Mouse (Mus musculus): Measurements from ENCODE around the gene Wdr38. TPM values are rescaled to one million over a fixed set of nuclear protein-coding genes. Genes with fewer than 3 reads are reported as not detected.

Wdr38 gene
- 1.3 and 1.6 TPM in 2 replicates for polyA plus RNA-seq (2012; rRNA removed)

DNA sequence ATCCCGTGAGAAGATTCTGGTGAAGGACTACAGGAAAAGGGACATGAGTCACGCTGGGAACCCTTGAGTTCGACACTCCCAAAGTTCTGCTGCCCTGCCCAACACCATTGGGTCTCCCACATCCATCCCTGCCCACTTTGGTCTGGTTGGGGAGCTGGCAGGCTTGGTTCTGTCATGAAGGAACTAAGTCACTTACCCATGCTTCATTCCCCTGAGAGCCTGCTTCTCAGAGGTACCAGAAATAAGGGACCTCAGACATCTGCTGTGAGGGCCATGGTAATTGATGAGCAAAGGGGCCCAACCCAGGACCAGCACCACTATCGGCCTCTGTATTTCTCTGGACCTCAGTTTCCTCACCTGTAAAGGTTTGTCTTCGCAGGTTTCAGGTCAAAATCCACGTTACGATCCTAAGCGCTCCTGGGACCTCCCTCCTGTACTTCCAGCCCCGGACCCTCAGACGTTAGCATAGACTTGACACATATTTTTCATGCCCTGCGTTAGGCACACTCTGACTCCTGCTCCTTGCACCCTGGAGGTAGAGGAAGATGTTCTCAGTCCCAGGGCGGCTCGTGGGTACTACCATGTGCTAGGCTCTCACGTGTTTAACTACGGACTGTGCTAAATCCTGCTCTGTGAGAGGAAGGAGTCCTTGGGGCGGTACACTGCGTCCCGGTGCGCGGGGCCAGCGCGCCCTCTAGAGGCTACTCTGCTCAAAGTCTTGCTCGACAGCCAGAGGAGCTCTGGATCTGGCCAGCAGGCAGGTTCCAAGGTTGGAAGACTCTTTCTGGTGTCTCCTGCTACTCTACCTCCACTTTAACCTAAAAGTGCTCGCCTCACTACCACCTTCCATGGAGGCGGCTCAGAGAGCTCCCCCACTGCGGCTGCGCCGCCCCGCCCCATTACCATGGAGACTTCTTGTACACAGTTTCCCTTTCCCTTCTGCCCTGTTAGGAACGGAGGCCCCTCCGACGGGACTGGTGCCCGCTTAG is at the start of gene Wdr38:
TSS of gene Wdr38 (plus strand) at position 91 of the 989 bp plus-strand sequence.
- H3K4me3 ChIP-seq (ENCODE audit: control insufficient read depth, insufficient read depth, low read length) = peak within 1 kb of the TSS; percentile 49
- H3K36me3 ChIP-seq (ENCODE audit: control insufficient read depth, insufficient read depth, low read length) = peaks cover 22% of the 10 kb centered on the region
- H3K4me1 ChIP-seq (replicated peaks; ENCODE audit: control insufficient read depth, insufficient read depth, low read length) = peaks cover 5% of the 10 kb centered on the region
- peak; percentile 85 for DNase-seq
- WGBS = 15% methylated on average over 33 of the region's 33 CpGs
- TF ChIP-seq POLR2A (IDR thresholded peaks at IDR 0.05; ENCODE audit: control insufficient read depth, extremely low read depth, insufficient read depth, low read length, poor library complexity) (no peak), CTCF (IDR thresholded peaks at IDR 0.05; ENCODE audit: borderline replicate concordance, control insufficient read depth, extremely low read depth, insufficient read depth, low read length, poor library complexity) (peak; percentile 100)
- H3K27ac ChIP-seq (ENCODE audit: control insufficient read depth, insufficient read depth, low read length) = no peak within 1 kb of the TSS
- H3K27me3 ChIP-seq (ENCODE audit: control insufficient read depth, insufficient read depth, low read length) = no peaks in the 10 kb centered on the region

DNA sequence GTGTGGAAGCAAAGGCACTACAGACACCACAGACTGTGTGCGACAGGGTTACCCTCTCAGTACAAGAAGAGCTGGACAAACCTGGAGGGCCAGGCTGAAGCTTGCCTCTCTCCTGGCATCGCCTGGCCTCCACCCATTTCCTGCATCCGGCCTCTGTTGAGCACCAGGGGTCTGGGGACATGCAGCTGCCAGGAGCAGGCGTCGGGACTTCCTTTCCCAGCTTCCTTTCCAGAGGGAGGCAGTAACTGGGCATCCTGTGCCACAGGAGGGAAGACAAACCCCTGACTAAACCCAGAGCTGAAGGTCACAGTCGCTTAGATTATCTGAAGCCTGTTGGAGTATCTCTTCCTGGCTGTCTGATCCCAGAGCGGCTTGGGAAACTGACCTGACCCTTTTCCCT is 49.7 kb upstream of the Wdr38 start:
- TF ChIP-seq CTCF (IDR thresholded peaks at IDR 0.05; ENCODE audit: borderline replicate concordance, control insufficient read depth, extremely low read depth, insufficient read depth, low read length, poor library complexity) (no peak), POLR2A (IDR thresholded peaks at IDR 0.05; ENCODE audit: control insufficient read depth, extremely low read depth, insufficient read depth, low read length, poor library complexity) (no peak)
- 42% methylated on average over 7 of the region's 7 CpGs for WGBS
- Histone ChIP-seq H3K4me3 (ENCODE audit: control insufficient read depth, insufficient read depth, low read length) (no peak overlapping the region), H3K27me3 (ENCODE audit: control insufficient read depth, insufficient read depth, low read length) (no peaks in the 10 kb centered on the region), H3K4me1 (replicated peaks; ENCODE audit: control insufficient read depth, insufficient read depth, low read length) (no peaks in the 10 kb centered on the region), H3K36me3 (ENCODE audit: control insufficient read depth, insufficient read depth, low read length) (no peaks in the 10 kb centered on the region), H3K27ac (ENCODE audit: control insufficient read depth, insufficient read depth, low read length) (no peak overlapping the region)
- no peak for DNase-seq

DNA sequence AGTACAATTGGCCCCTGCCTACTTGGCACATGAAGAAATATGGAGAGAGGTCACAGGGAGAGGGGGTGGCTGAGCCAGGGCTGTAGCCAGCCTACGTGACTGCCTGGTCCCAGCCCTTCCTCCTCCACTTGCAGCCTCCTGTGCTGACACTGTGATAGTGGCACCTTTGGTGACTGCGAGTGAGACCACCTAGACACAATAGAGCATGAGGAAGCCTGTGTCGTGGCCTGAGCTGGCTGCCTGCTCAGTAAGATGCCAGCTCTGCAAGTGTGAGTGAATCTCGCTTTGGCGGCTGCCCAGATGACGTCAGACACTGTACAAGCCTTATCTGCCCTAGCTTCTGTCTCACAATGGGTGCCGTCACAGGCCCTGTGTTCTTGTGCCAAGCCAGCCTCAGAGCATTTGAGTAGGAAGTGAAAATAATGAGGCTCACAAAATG is 47.0 kb upstream of the Wdr38 start:
- H3K4me3 ChIP-seq (ENCODE audit: control insufficient read depth, insufficient read depth, low read length) = no peak overlapping the region
- no peak for TF ChIP-seq CTCF (IDR thresholded peaks at IDR 0.05; ENCODE audit: borderline replicate concordance, control insufficient read depth, extremely low read depth, insufficient read depth, low read length, poor library complexity)
- no peak for TF ChIP-seq POLR2A (IDR thresholded peaks at IDR 0.05; ENCODE audit: control insufficient read depth, extremely low read depth, insufficient read depth, low read length, poor library complexity)
- 86% methylated on average over 7 of the region's 7 CpGs for WGBS
- H3K27me3 ChIP-seq (ENCODE audit: control insufficient read depth, insufficient read depth, low read length) = no peaks in the 10 kb centered on the region
- H3K36me3 ChIP-seq (ENCODE audit: control insufficient read depth, insufficient read depth, low read length) = no peaks in the 10 kb centered on the region
- H3K27ac ChIP-seq (ENCODE audit: control insufficient read depth, insufficient read depth, low read length) = no peak overlapping the region
- no peak for DNase-seq
- H3K4me1 ChIP-seq (replicated peaks; ENCODE audit: control insufficient read depth, insufficient read depth, low read length) = no peaks in the 10 kb centered on the region

DNA sequence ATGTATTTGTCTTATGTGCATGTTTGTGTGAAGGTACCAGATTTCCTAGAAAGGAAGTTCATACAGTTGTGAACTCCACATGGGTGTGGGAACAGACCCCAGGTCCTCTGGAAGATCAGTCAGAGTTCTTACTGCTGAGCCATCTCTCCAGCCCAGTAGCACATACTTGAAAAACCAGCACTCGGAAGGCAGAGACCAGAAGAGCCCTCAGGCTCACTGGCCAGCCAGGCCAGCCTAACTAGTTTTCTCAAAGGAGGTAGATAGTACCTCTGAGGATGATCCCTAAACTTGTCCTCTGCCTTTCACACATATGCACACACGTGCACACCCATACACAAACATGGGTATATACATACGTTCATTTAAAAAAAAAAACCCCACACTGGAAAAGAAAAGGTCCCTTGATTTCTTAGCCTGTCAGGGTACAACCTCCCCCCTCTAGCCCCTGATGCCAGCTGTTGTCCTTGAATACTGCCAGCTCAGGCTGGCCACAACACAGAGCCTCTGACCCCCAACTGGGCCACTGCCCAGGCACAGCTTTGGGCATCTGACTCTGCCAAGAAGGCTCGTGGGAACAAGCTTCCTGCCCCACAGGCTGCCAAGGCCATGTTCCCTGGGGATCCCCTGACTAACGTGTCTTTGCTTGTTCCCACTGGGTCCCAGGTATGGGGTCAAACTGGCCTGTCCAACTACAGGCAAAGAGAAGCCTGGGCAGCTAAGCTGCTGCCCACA is 44.0 kb upstream of the Wdr38 start:
- Histone ChIP-seq H3K27ac (ENCODE audit: control insufficient read depth, insufficient read depth, low read length) (no peak overlapping the region), H3K4me1 (replicated peaks; ENCODE audit: control insufficient read depth, insufficient read depth, low read length) (no peaks in the 10 kb centered on the region), H3K27me3 (ENCODE audit: control insufficient read depth, insufficient read depth, low read length) (no peaks in the 10 kb centered on the region), H3K36me3 (ENCODE audit: control insufficient read depth, insufficient read depth, low read length) (no peaks in the 10 kb centered on the region), H3K4me3 (ENCODE audit: control insufficient read depth, insufficient read depth, low read length) (no peak overlapping the region)
- 83% methylated on average over 5 of the region's 5 CpGs for WGBS
- TF ChIP-seq POLR2A (IDR thresholded peaks at IDR 0.05; ENCODE audit: control insufficient read depth, extremely low read depth, insufficient read depth, low read length, poor library complexity) = no peak
- no peak for TF ChIP-seq CTCF (IDR thresholded peaks at IDR 0.05; ENCODE audit: borderline replicate concordance, control insufficient read depth, extremely low read depth, insufficient read depth, low read length, poor library complexity)
- no peak for DNase-seq

DNA sequence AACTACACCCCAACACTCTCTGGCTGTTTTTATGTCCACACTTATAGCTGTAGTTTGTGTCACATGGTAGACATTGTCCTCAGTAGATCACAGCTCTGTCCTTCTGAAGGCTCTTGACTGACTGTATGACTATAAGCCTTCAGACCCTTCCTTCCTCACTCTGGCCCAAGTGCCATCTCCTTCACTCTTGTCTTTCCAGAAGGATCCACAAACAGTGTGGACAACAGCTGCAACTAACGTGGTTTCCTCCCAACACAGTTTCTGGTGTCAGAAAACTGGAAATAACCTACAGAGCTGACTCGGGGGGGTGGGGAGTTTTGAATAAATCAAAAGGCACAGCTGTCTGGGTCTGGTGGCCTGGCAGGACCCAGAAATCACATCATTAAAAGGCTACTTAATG is 41.2 kb upstream of the Wdr38 start:
- Histone ChIP-seq H3K36me3 (ENCODE audit: control insufficient read depth, insufficient read depth, low read length) (no peaks in the 10 kb centered on the region), H3K27me3 (ENCODE audit: control insufficient read depth, insufficient read depth, low read length) (no peaks in the 10 kb centered on the region), H3K4me3 (ENCODE audit: control insufficient read depth, insufficient read depth, low read length) (no peak overlapping the region), H3K4me1 (replicated peaks; ENCODE audit: control insufficient read depth, insufficient read depth, low read length) (no peaks in the 10 kb centered on the region), H3K27ac (ENCODE audit: control insufficient read depth, insufficient read depth, low read length) (no peak overlapping the region)
- WGBS = 52% methylated on average over 2 of the region's 2 CpGs
- TF ChIP-seq CTCF (IDR thresholded peaks at IDR 0.05; ENCODE audit: borderline replicate concordance, control insufficient read depth, extremely low read depth, insufficient read depth, low read length, poor library complexity) (no peak), POLR2A (IDR thresholded peaks at IDR 0.05; ENCODE audit: control insufficient read depth, extremely low read depth, insufficient read depth, low read length, poor library complexity) (no peak)
- no peak for DNase-seq

DNA sequence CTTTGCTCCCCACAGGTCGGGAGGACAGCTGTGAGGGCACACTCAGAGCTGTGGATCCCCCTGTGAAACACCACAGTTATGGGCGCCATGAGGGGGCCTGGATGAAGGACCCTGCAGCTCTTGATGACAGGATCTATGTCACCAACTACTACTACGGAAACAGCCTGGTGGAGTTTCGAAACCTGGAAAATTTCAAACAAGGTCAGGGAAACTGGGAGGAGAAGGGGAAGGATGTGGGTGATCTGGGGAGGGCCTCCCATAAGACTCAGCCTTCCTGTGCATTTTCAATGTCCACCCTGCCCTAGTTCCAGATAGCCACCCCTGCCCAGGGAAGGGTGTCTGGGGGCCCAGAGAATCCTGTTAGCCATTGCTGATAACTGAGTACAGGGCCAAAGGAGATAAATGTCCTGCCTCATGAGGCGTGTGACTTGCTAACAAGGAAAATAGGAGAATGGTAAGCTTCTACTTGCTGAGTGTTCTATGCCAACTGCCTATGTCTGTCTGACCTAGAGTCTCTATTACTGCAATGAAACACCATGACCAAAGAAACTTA is 39.5 kb upstream of the Wdr38 start:
- no peaks in the 10 kb centered on the region for H3K27me3 ChIP-seq (ENCODE audit: control insufficient read depth, insufficient read depth, low read length)
- TF ChIP-seq CTCF (IDR thresholded peaks at IDR 0.05; ENCODE audit: borderline replicate concordance, control insufficient read depth, extremely low read depth, insufficient read depth, low read length, poor library complexity) (no peak), POLR2A (IDR thresholded peaks at IDR 0.05; ENCODE audit: control insufficient read depth, extremely low read depth, insufficient read depth, low read length, poor library complexity) (no peak)
- WGBS = 95% methylated on average over 5 of the region's 5 CpGs

More for the DNA sequence above, 39.5 kb upstream of the Wdr38 start:
- no peak for DNase-seq
- no peak overlapping the region for H3K27ac ChIP-seq (ENCODE audit: control insufficient read depth, insufficient read depth, low read length)
- H3K36me3 ChIP-seq (ENCODE audit: control insufficient read depth, insufficient read depth, low read length) = no peaks in the 10 kb centered on the region
- H3K4me1 ChIP-seq (replicated peaks; ENCODE audit: control insufficient read depth, insufficient read depth, low read length) = no peaks in the 10 kb centered on the region
- H3K4me3 ChIP-seq (ENCODE audit: control insufficient read depth, insufficient read depth, low read length) = no peak overlapping the region
